Mouse (Mus musculus) R1 (cell line): Measurements from ENCODE around the gene Rprd1b.

ENCODE experiments used
- DNase-seq: peaks from one replicate; pipeline ENCODE4 v3.0.0-alpha.2; 2018; ENCODE audit warnings: low read depth, low spot score

The Rprd1b gene

DNA sequence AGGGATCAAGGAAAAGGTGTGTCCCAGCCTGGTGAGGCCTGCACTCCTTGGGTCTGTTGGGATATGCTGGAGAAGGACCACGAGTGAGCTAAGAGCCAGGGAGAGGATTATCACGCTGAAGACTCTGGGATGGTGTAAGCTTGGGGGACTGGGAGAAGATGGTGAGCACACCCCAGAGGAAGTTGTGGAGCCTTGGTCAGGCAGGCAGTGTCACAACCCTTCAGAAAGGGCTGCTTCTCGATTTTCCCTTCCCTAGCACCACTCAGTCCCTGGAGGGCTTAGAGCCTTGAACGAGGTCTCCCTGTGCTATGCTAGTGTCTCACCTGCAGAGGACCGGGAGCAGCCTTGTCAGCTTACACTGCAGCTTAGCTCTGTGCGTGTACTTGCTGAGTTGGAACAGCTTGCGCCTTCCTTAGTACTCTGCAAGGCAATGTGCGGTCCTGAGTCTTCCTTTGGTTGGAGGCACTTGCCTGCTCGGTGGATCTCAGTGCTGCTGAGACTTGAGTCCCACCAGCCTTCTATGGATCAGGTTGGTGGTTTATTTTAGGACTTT lies 51.6 kb downstream of the Rprd1b start:
- peak; percentile 38 for DNase-seq

DNA sequence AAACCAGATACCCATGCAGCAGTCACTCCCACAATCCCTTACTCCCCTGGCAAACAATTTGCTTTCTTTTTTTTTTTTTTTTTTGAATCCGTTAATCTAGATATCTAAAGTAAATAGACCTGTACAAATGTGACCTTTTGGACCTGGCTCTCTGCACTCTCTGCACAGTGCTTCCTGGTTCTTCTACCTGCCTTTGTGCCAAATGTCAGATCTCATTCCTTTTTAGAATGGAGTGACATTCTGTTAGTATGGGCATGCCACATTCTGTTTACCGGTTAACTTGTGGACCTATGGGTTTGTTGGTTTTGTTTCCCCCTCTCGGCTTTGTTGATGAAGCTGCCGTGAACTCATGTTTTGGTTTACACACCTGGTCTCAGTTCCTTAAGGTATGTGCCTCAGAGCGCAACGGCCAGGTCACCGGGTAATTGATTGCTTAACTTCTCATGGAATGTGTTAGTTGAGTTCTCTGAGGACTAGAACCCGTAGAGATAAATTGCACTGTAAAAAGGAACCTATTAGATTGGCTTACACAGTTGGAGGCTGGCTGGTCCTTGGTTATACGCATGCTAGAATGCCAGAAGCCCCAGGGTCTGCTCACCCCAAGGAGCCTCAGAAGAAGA lies 52.4 kb downstream of the Rprd1b start:
- no peak for DNase-seq

DNA sequence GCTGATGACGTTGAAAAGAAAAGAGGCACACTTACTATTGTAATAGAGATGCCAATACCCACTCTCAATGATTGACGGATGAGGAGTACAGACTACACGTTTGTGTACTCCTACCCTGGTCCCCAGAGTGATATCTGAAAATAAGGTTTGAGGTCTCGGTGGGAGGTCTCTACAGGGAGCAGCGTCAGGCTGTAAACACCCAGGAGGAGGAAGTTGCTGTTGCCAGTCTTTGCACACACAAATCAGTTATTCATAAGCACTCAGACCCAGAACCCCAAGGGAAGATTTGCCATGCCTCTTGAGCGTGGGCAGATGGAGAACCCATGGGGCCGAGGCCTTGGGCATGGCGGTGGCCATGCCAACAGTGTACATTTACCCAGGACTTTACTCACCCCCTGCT lies 56.2 kb downstream of the Rprd1b start:
- no peak for DNase-seq

DNA sequence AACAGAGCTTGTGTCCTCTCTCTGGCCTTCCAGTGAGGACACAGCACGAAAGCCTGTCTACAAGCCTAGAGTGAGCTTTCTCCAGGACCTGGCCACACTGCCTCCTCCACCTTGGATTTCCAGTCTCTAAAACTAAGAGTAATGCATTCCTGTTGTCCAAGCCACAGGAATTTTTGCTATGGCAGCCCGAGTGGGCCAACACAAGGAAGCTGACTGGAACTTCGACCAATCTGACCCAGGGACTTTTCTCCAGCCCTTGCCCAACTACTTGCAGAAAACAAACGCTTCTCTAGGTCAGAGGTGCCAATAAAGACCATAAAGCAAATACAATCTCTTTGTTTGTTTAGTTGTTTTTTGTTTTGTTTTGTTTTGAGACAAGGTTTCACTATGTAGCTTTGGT lies 61.8 kb downstream of the Rprd1b start:
- DNase-seq = no peak

DNA sequence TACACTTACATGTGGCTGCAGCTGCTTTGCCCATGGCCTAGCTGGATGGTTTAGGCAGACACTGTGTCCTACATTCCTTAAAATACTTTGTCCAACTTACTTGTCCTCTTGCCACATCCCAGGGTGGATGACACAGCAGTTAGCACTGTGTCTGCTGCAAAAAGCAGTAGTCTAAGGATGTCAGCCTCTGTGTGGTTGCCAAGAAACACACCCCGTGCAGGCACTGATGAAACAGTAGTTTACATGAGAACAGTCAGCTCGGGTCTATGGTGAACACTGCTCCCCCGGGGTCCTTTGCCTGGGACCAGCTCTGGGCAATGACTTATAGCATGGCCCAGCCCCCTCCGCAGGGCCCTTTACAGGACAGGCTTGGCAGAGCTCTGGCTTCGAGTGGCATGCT lies 65.0 kb downstream of the Rprd1b start:
- DNase-seq = peak; percentile 27

DNA sequence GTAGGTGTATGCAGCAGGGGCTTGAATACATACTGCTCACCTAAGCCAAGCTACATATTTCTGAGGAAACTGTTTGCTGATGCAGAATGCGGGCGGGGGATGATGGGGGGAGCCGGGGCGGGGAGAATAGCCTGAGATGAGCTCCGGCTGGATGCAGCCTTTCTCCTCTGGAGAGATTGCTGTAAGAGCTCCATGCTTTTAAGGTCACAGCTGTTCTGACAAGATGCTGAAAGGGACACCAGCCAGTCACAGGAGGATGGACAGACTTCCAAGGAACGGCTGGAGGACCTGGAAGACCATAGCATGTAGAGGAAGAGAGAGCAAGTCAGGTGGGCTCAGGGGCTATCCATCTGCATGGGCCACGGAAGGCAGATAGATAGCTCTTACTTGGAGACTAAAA lies 66.0 kb downstream of the Rprd1b start:
- no peak for DNase-seq

DNA sequence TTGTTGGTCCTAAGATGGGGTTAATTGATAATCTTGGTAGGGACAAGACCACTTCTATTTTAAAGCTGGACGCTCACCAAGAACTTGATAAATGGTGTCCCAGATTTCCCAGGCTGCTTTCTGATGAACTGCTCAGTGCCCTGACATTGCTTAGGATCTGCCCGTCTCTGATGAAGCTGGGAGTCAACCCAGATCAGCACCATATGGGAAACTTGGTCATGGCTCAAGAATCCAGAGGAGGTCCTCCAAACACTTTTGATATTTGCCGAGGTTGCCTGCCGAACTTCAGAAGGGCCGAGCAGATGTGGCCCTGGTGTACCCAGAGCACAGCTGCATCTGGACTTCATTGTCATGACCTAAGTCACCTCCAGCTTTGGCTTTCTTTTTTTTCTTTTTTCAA lies 66.5 kb downstream of the Rprd1b start:
- no peak for DNase-seq

DNA sequence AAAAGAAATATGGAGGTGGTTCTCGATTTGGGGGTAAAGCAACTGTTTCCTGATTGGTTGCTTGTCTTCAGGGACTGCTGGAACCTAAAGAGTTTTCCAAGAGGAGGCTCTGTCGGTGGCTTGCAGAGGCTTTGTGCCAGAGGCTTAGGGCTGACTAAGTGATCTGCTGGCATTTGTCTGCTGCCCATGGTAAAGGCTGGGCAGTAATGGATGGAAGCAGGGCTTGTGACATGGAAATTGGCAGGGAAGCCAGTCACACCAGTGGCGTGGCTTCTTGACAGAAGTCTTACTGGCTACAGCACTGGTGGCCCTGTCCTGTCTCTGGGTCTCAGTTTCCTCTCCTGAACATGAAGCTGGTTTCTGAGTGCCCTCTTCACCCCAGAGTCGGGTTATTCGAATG lies 68.8 kb downstream of the Rprd1b start:
- DNase-seq = no peak

DNA sequence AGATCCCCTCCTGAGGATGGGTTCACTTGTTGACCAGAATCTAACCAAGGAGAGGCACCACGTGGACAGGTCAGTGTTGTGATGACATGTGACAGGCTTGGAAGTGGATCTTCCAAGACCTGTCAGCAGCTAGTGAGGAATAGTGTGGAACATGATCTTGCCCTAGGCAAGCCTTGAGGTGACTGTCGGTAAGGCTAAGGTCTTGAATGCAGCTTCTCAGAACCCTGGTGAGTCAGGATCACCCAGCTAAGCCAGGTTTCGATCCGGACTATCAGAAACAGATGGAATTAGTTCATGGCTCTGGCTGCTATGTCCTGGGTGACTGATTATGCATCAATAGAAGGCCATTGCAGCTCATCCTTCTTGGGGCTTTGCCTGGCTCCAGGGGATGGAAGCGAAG lies 70.4 kb downstream of the Rprd1b start:
- no peak for DNase-seq

DNA sequence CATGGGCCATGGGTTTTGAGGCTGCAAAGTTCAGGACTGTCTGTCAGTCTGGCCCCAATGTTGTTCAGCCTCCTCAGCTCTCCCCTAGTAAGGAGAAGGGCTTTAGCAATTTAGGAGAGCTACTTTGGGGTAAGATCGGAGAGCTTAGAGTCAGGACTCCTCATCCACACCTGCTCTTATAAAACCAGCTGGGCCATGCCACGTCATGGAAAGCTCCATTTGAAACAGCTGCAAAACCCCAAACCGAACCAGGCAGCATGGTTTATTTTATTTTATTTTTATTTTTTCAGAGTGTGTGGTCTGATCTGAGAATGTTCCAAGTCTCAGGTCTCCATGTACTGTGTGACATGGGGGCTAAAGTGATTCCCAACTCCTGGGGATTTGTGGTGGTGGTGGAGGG lies 71.2 kb downstream of the Rprd1b start:
- no peak for DNase-seq

DNA sequence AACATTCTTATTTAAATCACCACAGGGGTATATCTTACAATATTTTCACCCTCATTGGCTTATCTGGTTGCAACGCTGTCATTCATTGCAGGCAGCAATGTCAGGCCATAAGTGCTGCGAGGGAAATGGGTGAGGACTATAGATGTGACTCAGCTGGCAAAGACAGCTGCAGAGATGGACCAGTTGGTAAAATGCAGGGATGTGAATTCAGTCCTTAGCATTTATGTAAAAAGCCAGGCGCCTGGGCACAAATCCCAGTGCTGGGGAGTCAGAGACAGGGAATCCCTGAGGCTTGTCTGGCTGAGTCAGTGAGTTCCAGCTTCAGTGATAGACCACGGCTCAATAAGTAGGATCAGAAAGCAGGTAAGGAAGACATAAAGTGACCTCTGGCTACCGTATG lies 73.5 kb downstream of the Rprd1b start:
- no peak for DNase-seq

DNA sequence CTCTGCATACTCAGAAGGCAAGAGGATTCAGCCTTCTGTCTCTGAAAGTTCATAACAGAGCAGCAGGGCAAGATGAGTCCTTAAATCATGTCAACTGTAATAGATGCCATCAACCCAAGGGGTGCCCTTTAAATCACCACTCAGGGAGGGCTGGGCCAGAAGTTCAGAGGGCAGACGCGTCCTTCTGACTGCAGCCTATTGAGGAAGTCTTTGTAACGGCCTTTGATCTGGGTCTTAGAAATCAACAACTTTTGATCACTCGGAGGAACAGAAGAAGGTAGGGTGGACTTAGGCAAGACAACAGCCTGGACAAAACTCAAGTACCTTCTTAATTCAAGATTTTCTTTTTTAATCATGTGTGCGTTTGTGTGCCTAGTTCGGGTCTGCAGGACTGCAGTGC lies 76.7 kb downstream of the Rprd1b start:
- DNase-seq = no peak

DNA sequence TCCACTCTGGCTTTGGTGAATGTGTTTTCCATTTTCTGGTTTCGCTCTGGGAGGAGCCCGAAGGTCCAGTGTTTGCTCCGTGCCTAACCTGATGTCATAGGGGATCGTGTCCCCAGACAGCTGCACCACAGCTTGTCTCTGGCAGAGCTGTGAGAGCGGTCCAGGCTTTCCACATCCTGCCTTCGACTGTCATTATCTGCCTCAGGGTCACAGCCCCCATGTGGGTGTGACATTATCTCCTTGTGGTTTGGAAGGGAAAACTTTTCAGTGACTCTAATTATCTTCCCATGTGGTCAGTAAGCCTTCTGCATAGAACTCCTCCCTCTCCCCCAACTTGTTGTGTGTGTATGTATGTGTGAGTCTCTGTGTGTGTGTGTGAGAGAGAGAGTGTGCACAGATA lies 77.3 kb downstream of the Rprd1b start:
- DNase-seq = no peak

DNA sequence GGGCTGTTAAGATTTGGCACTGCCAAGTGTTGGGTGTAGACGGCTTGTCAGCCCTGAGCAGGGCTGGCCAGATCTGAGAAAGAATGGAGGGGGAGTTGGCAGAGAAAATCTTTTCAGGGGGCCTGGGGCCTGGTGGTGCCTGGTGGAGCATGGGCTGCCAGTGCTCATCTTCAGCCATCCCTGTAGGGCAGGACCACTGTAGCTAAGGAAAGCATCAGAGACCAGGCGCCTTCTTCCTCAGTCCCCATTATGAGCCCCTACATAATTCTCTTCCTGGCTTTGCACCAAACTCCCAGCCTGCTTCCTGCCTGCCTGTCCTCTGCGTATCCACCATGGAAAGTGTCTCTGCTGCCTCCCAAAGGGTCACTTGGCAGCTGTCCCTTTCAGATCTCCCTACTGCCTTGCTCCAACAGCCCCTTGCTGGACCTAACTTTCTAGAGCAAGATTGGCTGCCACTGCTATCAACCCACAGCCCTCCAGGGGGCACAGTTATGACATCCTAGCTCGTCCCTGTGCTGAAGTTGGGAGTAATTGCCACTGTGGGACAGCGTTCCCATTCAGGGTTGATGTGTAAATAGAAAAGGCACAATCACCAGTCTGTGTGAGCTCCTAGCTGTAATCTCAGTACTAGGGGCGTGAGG lies 78.8 kb downstream of the Rprd1b start:
- DNase-seq = peak; percentile 17

DNA sequence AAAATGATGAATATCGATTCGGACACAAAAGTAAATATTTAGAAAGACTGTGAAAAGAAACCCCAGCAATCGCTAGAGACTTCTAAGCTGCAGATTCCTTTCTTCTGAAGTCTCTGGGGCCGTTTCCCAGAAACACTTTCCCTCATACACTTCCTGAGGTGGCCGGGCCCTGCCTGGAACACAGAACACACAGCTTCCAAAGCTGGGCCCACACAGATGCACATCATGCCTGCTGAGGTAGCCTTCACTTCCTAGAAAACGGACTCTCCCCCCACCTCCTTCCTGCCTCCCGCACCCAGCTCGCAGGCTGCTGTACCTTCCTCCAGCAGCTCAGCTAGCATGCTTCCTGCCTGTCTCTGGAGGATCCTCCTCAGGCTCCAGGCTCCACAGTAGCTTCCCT lies 81.2 kb downstream of the Rprd1b start:
- DNase-seq = no peak

DNA sequence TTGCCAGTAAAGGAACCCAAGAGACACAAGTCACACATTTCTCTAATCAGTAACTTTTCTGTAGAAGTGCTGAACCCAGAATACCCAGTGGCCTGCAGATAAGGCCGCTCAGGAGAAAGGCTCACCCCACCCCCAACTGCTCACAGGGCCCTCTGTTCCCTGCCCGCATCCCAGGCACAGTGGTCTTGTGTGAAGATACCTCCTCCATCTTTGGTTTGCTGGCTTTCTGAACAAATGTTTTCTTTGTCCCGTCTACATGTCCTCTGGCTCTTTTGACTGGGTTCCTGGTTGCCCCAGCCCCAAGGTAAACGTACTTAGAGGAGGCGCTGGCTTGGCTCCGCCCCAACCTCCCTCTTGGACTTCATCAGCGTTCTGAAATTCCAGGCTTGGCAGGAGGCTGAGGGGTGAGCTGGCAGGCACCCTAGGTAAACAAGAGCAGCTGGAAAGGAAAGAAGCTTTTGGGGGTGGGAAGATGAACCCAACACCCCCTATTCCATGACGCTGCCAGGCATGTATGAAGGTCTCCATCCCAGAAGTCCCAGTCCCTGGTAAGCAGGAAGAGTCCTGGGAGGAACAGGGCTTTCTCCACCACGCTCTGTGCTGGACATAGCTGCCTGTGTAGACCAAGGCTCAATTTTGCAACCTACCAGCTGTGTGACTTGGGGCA lies 85.4 kb downstream of the Rprd1b start:
- no peak for DNase-seq

DNA sequence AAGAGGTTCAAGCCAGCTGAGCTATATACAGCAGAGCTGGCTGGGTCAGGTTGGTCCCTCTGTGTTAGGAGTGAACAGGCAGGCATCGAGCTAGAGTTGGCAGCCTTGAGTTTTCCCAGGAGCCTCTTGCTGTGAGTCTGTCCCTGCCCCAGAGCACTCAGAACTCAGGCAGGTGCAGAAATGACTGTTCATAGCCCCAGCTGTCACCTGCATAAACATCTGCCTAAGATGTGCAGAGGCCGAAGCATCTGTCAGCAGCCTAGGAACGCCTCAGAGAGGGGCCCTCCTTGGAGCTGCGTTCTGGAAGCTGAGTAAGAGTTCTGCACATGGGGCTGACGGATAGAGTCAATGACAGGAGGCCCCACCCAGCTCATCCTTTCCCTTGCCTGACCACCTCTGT lies 86.6 kb downstream of the Rprd1b start:
- no peak for DNase-seq

DNA sequence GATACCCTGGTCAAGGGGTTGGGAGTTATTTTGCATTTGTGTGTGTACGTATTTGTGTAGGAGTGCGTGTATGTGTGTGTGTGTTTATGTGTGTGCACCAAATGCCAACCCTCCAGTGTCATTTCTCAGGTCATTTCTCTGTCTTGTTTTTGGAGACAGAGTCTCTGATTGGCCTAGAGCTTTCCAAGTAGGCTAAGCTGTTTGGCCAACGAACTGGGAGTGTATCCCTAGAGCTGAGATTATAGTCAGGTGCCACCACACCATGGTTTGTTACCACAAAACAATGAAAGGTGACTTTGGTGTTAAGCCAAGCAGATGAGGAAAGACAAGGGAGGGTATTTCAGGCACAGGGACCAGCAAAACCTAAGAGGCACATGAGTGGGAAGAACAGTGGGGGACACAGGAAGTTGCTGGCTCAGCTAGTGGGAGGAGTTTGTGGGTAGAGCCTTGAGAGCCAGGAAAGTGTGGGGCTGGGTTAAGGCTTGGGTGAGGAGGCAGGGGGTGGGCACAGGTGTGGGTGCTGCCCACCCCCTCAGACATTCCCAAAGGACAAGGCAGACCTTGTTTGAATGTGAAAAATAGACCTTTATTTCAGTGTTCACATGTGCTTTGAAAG lies 87.6 kb downstream of the Rprd1b start:
- no peak for DNase-seq

DNA sequence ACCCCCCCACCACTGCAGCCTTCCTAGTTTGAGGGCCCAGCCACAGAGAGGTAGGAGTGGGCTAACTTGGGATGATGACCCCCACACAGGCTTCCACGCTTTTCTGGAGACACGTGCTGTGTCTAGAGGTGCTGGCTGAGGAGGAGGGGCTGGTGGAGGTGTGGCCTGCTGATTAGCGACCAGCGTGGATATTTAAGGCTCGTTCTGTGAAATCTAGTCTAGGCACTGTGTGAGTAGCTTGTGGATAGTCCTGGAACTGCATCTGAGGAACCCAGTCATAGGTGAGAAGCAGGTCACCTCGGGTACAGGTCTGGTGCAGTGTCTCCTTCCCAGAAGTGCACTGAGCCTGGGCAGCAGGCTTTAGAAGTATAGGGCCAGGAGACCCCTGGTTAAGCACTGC lies 88.4 kb downstream of the Rprd1b start:
- DNase-seq = peak; percentile 28

DNA sequence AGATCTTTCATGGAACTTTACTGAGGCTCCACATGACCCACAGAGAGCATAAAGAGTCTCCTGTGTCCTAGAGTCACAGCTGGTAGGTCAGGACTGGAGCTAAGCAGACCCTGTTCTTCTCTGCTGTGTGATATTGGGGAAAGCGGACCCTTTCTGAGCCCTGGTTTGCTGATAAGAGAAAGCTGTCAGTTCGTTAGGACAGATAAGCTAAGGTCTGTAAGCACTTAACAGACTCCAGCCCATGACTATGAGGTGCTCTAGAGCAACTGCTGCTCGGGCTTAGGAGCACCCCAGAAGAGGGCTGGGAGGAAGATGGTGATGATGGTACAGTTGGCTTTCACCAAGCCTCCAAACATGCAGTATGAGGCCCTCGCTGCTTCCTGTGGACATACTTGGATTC lies 90.8 kb downstream of the Rprd1b start:
- no peak for DNase-seq

DNA sequence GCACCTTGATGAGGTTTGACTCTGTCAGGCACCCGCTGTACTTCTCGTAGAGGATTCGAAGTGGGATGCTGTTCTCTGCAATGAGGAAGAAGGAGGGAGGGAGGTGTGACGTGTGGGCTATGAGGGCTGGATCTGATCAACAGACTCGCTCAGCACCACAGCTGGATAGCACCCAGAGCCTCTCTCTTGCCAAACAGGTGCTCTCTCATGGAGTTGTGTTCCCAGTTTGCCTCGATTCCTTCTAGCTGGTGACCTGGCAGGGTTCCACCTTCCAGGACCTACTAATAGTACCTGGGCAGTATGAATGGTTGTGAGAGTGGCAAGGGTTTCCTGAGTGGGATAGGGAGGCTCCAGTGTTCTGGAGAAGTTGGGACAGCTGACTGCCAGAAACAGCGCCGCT lies 91.9 kb downstream of the Rprd1b start:
- no peak for DNase-seq

DNA sequence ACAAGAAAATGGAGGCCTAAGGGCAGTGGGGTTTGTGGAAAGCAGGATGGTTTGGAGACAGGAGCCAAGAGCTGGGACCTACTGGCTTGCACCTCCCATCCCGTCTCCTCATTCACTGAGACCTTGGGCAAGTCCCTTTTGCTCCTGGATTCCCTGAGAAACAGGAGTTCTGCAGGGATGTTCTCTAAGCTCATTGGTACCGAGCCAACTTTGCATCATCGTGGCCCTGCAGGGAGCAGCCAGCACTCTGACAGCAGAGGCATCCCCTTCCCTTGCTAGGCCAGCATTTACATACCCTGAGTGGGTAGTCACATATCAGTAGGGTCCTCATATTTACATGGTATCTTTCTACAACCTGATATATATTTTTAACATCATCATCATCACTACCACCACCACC lies 92.6 kb downstream of the Rprd1b start:
- no peak for DNase-seq
